Mouse (Mus musculus) stomach, embryonic 14.5 days (tissue): ENCODE measurements around the gene Lpcat1. TPM values are rescaled to one million over a fixed set of nuclear protein-coding genes. Genes with fewer than 3 reads are reported as not detected.

Experiments used
- ATAC-seq: fragments of 200-750 bp; cut with Nextera tagmentation; 2 replicates; pipeline ENCODE4 v1.8.0; 2017; ENCODE audit warnings: low read depth, moderate TSS enrichment; ENCODE audit not compliant: insufficient number of reproducible peaks, insufficient read depth, low FRiP score
- H3K27ac ChIP-seq: fragments of 300-500 bp; sonication (generic); 2 replicates; pipeline ENCODE4 v1.5.1; 2014; ENCODE audit warnings: mild to moderate bottlenecking, low read length, moderate library complexity, mixed read lengths
- H3K27me3 ChIP-seq: fragments of 300-500 bp; sonication (generic); 2 replicates; pipeline ENCODE4 v1.6.1; 2014; ENCODE audit warnings: low read length, control low read depth, mixed read lengths; ENCODE audit not compliant: control insufficient read depth, insufficient read depth
- H3K36me3 ChIP-seq: fragments of 300-500 bp; sonication (generic); 2 replicates; pipeline ENCODE4 v1.6.1; 2014; ENCODE audit warnings: mild to moderate bottlenecking, control low read depth, low read length, moderate library complexity, mixed read lengths; ENCODE audit not compliant: control insufficient read depth, insufficient read depth
- H3K4me1 ChIP-seq: fragments of 300-500 bp; sonication (generic); 2 replicates; pipeline ENCODE4 v1.6.1; 2014; ENCODE audit warnings: low read length, control low read depth, mixed read lengths; ENCODE audit not compliant: control insufficient read depth, insufficient read depth
- H3K4me2 ChIP-seq: fragments of 300-500 bp; sonication (generic); replicated peaks from 2 replicates; pipeline ENCODE4 v1.6.1; 2014; ENCODE audit warnings: low read depth, low read length, control low read depth
- H3K4me3 ChIP-seq: fragments of 300-500 bp; sonication (generic); 2 replicates; pipeline ENCODE4 v1.5.1; 2014; ENCODE audit warnings: low read depth, low read length, control low read depth
- H3K9ac ChIP-seq: fragments of 300-500 bp; sonication (generic); replicated peaks from 2 replicates; pipeline ENCODE4 v1.6.1; 2014; ENCODE audit warnings: low read depth, mild to moderate bottlenecking, control low read depth, low read length, moderate library complexity, mixed read lengths
- H3K9me3 ChIP-seq: fragments of 300-500 bp; sonication (generic); 2 replicates; pipeline ENCODE4 v1.6.1; 2016; ENCODE audit warnings: low read depth, low read length, control low read depth; ENCODE audit not compliant: control insufficient read depth
- WGBS: fragments of 180-500 bp; shearing (Covaris S2); extraction: QIAGEN DNeasy Blood & Tissue Kit; methylation state at CpG from one replicate; pipeline ENCODE4 v1.1.7; 2014; 5-methylcytosine and 5-hydroxymethylcytosine counted together
- polyA plus RNA-seq: library from polyadenylated mRNA; unstranded; fragments of >200 nt; fragmentation: Nextera tagmentation; extraction: Ambion mirVana; gene quantifications from 2 replicates; pipeline ENCODE4 v1.2.1, GENCODE M21; 2014

The Lpcat1 gene
- polyA plus RNA-seq, 1 experiment from 2014 or later = 40.4 TPM

GRCm38 (mm10) chr13:73536824-73537223 lies 69.8 kb downstream of the Lpcat1 start:
- H3K9me3 ChIP-seq = no peaks in the 10 kb centered on the region
- no peak overlapping the region for H3K27ac ChIP-seq
- 15% methylated on average over 13 of the region's 13 CpGs for WGBS
- H3K4me1 ChIP-seq = no peaks in the 10 kb centered on the region
- H3K9ac ChIP-seq = no peak overlapping the region
- peak overlapping the region; percentile 90 for H3K4me2 ChIP-seq
- peaks cover 17% of the 10 kb centered on the region for H3K27me3 ChIP-seq
- H3K4me3 ChIP-seq = peak overlapping the region; percentile 35
- no peak for ATAC-seq
- no peaks in the 10 kb centered on the region for H3K36me3 ChIP-seq

DNA sequence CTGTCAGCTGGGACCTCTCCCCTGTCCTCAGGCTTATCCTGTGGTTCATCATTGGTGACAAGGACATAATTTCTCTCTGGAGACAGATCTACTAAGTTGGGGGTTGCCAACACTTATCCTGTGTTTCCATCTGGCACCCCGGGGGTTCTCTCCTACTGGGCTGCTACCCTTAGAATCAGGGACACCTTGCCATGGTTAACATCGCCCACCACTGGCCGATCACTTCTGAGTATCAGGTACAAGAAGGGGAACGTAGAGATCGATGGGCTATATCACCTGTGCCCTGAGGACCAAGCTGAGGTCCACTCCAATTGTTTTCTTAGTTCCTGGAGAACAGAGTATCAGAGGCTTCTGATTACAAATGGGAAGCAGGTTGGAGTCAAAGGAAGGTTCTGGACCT lies 97.2 kb downstream of the Lpcat1 start:
- Histone ChIP-seq H3K27me3 (no peaks in the 10 kb centered on the region), H3K4me2 (no peak overlapping the region), H3K4me1 (no peaks in the 10 kb centered on the region), H3K4me3 (no peak overlapping the region), H3K9me3 (no peaks in the 10 kb centered on the region), H3K27ac (no peak overlapping the region), H3K9ac (no peak overlapping the region), H3K36me3 (no peaks in the 10 kb centered on the region)
- ATAC-seq = no peak
- 84% methylated on average over 5 of the region's 5 CpGs for WGBS

Other genes starting within 250 kb of the Lpcat1 start
- not detected in 2 replicates for gene Irx4, start 206.7 kb upstream of the Lpcat1 start, polyA plus RNA-seq
- 122 and 137 TPM in 2 replicates for gene Mrpl36, start 138.7 kb upstream of the Lpcat1 start, polyA plus RNA-seq
- gene Ndufs6, start 138.7 kb upstream of the Lpcat1 start, polyA plus RNA-seq = 348 and 364 TPM in 2 replicates
- not detected in 2 replicates for gene Slc6a3, start 69.5 kb downstream of the Lpcat1 start, polyA plus RNA-seq
- 108 and 115 TPM in 2 replicates for gene Clptm1l, start 136.8 kb downstream of the Lpcat1 start, polyA plus RNA-seq
- 5.3 and 5.7 TPM in 2 replicates for gene Tert, start 159.7 kb downstream of the Lpcat1 start, polyA plus RNA-seq
- gene Slc6a18, start 210.8 kb downstream of the Lpcat1 start, polyA plus RNA-seq = not detected in 2 replicates
- not detected in 2 replicates for gene Slc6a19, start 237.7 kb downstream of the Lpcat1 start, polyA plus RNA-seq